Mouse (Mus musculus): ENCODE data around the gene Polrmt. TPM values are rescaled to one million over a fixed set of nuclear protein-coding genes. Genes with fewer than 3 reads are reported as not detected.

The Polrmt gene
- polyA plus RNA-seq, 1 experiment from 2014 or later = 40.1 TPM

GRCm38 (mm10) chr10:79779193-79779592 lies 32.8 kb upstream of the Polrmt start:
- Histone ChIP-seq H3K4me1 (replicated peaks; ENCODE audit: control insufficient read depth, insufficient read depth, low read length) (peaks cover 18% of the 10 kb centered on the region), H3K36me3 (ENCODE audit: control insufficient read depth, insufficient read depth, low read length) (no peaks in the 10 kb centered on the region), H3K9me3 (ENCODE audit: control insufficient read depth, low read length) (peaks cover 4% of the 10 kb centered on the region; the same call in 1 of the 2 replicates), H3K27ac (ENCODE audit: low read depth) (no peak overlapping the region), H3K27me3 (replicated peaks; ENCODE audit: control insufficient read depth, insufficient read depth, low read length) (no peaks in the 10 kb centered on the region), H3K4me2 (ENCODE audit: low read length) (no peak overlapping the region), H3K4me3 (ENCODE audit: low read depth, low read length) (no peak overlapping the region), H3K9ac (ENCODE audit: low read length) (no peak overlapping the region)
- DNase-seq (ENCODE audit: low spot score) (no peak), ATAC-seq (replicated peaks; ENCODE audit: low FRiP score, low TSS enrichment, low read depth) (no peak)
- 36% methylated on average over 2 of the region's 2 CpGs for WGBS

- DNase-seq (ENCODE audit: low spot score) (peak; percentile 72), ATAC-seq (replicated peaks; ENCODE audit: low FRiP score, low TSS enrichment, low read depth) (no peak)
- Histone ChIP-seq H3K9me3 (ENCODE audit: control insufficient read depth, low read length) (peaks cover 4% of the 10 kb centered on the region; the same call in 1 of the 2 replicates), H3K27me3 (replicated peaks; ENCODE audit: control insufficient read depth, insufficient read depth, low read length) (no peaks in the 10 kb centered on the region), H3K4me3 (ENCODE audit: low read depth, low read length) (peak overlapping the region; percentile 50; the same call in 1 of the 2 replicates), H3K36me3 (ENCODE audit: control insufficient read depth, insufficient read depth, low read length) (no peaks in the 10 kb centered on the region), H3K4me2 (ENCODE audit: low read length) (peak overlapping the region; percentile 84), H3K9ac (ENCODE audit: low read length) (peak overlapping the region; percentile 6; the same call in 1 of the 2 replicates), H3K27ac (ENCODE audit: low read depth) (peak overlapping the region; percentile 33; the same call in 1 of the 2 replicates), H3K4me1 (replicated peaks; ENCODE audit: control insufficient read depth, insufficient read depth, low read length) (peaks cover 18% of the 10 kb centered on the region)
- WGBS = 13% methylated on average over 15 of the region's 15 CpGs
Measured at GRCm38 (mm10) chr10:79778006-79778405, 31.6 kb upstream of the Polrmt start.

GRCm38 (mm10) chr10:79777103-79777531 lies 30.7 kb upstream of the Polrmt start, which contains the start of gene Fstl3:
Gene Fstl3, plus strand, starts transcription at chr10:79777272.
- peak within 1 kb of the TSS; percentile 52 for H3K9ac ChIP-seq (ENCODE audit: low read length)

GRCm38 (mm10) chr10:79774486-79775279 lies 28.3 kb upstream of the Polrmt start:
- Histone ChIP-seq H3K9me3 (ENCODE audit: control insufficient read depth, low read length) (peaks cover 4% of the 10 kb centered on the region; the same call in 1 of the 2 replicates), H3K9ac (ENCODE audit: low read length) (no peak overlapping the region), H3K4me2 (ENCODE audit: low read length) (no peak overlapping the region), H3K4me1 (replicated peaks; ENCODE audit: control insufficient read depth, insufficient read depth, low read length) (peaks cover 12% of the 10 kb centered on the region), H3K4me3 (ENCODE audit: low read depth, low read length) (no peak overlapping the region), H3K27me3 (replicated peaks; ENCODE audit: control insufficient read depth, insufficient read depth, low read length) (no peaks in the 10 kb centered on the region), H3K36me3 (ENCODE audit: control insufficient read depth, insufficient read depth, low read length) (no peaks in the 10 kb centered on the region), H3K27ac (ENCODE audit: low read depth) (no peak overlapping the region)
- no peak for DNase-seq (ENCODE audit: low spot score)
- 66% methylated on average over 5 of the region's 5 CpGs for WGBS
- no peak for ATAC-seq (replicated peaks; ENCODE audit: low FRiP score, low TSS enrichment, low read depth)

More at GRCm38 (mm10) chr10:79777103-79777531, 30.7 kb upstream of the Polrmt start, which contains the start of gene Fstl3:
- Histone ChIP-seq H3K9me3 (ENCODE audit: control insufficient read depth, low read length) (peaks cover 4% of the 10 kb centered on the region; the same call in 1 of the 2 replicates), H3K4me2 (ENCODE audit: low read length) (peak within 1 kb of the TSS; percentile 84), H3K4me3 (ENCODE audit: low read depth, low read length) (peak within 1 kb of the TSS; percentile 50), H3K27ac (ENCODE audit: low read depth) (peak within 1 kb of the TSS; percentile 33; the same call in 1 of the 2 replicates), H3K4me1 (replicated peaks; ENCODE audit: control insufficient read depth, insufficient read depth, low read length) (peaks cover 18% of the 10 kb centered on the region), H3K36me3 (ENCODE audit: control insufficient read depth, insufficient read depth, low read length) (no peaks in the 10 kb centered on the region), H3K27me3 (replicated peaks; ENCODE audit: control insufficient read depth, insufficient read depth, low read length) (no peaks in the 10 kb centered on the region)
- WGBS = under 1% methylated on average over 39 of the region's 39 CpGs
- ATAC-seq (replicated peaks; ENCODE audit: low FRiP score, low TSS enrichment, low read depth) = no peak
- peak; percentile 66 for DNase-seq (ENCODE audit: low spot score)

- WGBS = 97% methylated on average over 2 of the region's 2 CpGs
- no peak overlapping the region for H3K27ac ChIP-seq (ENCODE audit: low read depth)
- no peak overlapping the region for H3K9ac ChIP-seq (ENCODE audit: low read length)
- H3K4me3 ChIP-seq (ENCODE audit: low read depth, low read length) = no peak overlapping the region
- DNase-seq (ENCODE audit: low spot score) (no peak), ATAC-seq (replicated peaks; ENCODE audit: low FRiP score, low TSS enrichment, low read depth) (no peak)
- no peaks in the 10 kb centered on the region for H3K36me3 ChIP-seq (ENCODE audit: control insufficient read depth, insufficient read depth, low read length)
- H3K27me3 ChIP-seq (replicated peaks; ENCODE audit: control insufficient read depth, insufficient read depth, low read length) = no peaks in the 10 kb centered on the region
- H3K4me2 ChIP-seq (ENCODE audit: low read length) = no peak overlapping the region
- peaks cover 12% of the 10 kb centered on the region for H3K4me1 ChIP-seq (replicated peaks; ENCODE audit: control insufficient read depth, insufficient read depth, low read length)
- H3K9me3 ChIP-seq (ENCODE audit: control insufficient read depth, low read length) = peaks cover 4% of the 10 kb centered on the region; the same call in 1 of the 2 replicates
Measured at GRCm38 (mm10) chr10:79773208-79773607, 26.8 kb upstream of the Polrmt start.

- Histone ChIP-seq H3K36me3 (ENCODE audit: control insufficient read depth, insufficient read depth, low read length) (no peaks in the 10 kb centered on the region), H3K4me1 (replicated peaks; ENCODE audit: control insufficient read depth, insufficient read depth, low read length) (peaks cover 9% of the 10 kb centered on the region; the same call in 1 of the 2 replicates), H3K27me3 (replicated peaks; ENCODE audit: control insufficient read depth, insufficient read depth, low read length) (no peaks in the 10 kb centered on the region), H3K9me3 (ENCODE audit: control insufficient read depth, low read length) (peaks cover 4% of the 10 kb centered on the region; the same call in 1 of the 2 replicates), H3K4me2 (ENCODE audit: low read length) (no peak overlapping the region), H3K9ac (ENCODE audit: low read length) (no peak overlapping the region), H3K27ac (ENCODE audit: low read depth) (no peak overlapping the region), H3K4me3 (ENCODE audit: low read depth, low read length) (no peak overlapping the region)
- ATAC-seq (replicated peaks; ENCODE audit: low FRiP score, low TSS enrichment, low read depth) (no peak), DNase-seq (ENCODE audit: low spot score) (no peak)
- 90% methylated on average over 3 of the region's 3 CpGs for WGBS
Measured at GRCm38 (mm10) chr10:79772320-79772719, 25.9 kb upstream of the Polrmt start.

- Histone ChIP-seq H3K36me3 (ENCODE audit: control insufficient read depth, insufficient read depth, low read length) (no peaks in the 10 kb centered on the region), H3K4me3 (ENCODE audit: low read depth, low read length) (no peak overlapping the region), H3K9ac (ENCODE audit: low read length) (no peak overlapping the region), H3K27ac (ENCODE audit: low read depth) (no peak overlapping the region), H3K4me2 (ENCODE audit: low read length) (no peak overlapping the region), H3K4me1 (replicated peaks; ENCODE audit: control insufficient read depth, insufficient read depth, low read length) (peaks cover 23% of the 10 kb centered on the region), H3K27me3 (replicated peaks; ENCODE audit: control insufficient read depth, insufficient read depth, low read length) (no peaks in the 10 kb centered on the region), H3K9me3 (ENCODE audit: control insufficient read depth, low read length) (no peaks in the 10 kb centered on the region)
- no peak for DNase-seq (ENCODE audit: low spot score)
- ATAC-seq (replicated peaks; ENCODE audit: low FRiP score, low TSS enrichment, low read depth) = no peak
- WGBS = 35% methylated on average over 4 of the region's 4 CpGs
Measured at GRCm38 (mm10) chr10:79769329-79769728, 22.9 kb upstream of the Polrmt start.

- Histone ChIP-seq H3K9me3 (ENCODE audit: control insufficient read depth, low read length) (no peaks in the 10 kb centered on the region), H3K36me3 (ENCODE audit: control insufficient read depth, insufficient read depth, low read length) (no peaks in the 10 kb centered on the region), H3K9ac (ENCODE audit: low read length) (no peak overlapping the region), H3K27ac (ENCODE audit: low read depth) (0 out of 2 replicates have a peak overlapping the region, but pooled peaks have one; percentile 6), H3K4me3 (ENCODE audit: low read depth, low read length) (no peak overlapping the region), H3K4me1 (replicated peaks; ENCODE audit: control insufficient read depth, insufficient read depth, low read length) (peaks cover 23% of the 10 kb centered on the region), H3K4me2 (ENCODE audit: low read length) (peak overlapping the region; percentile 93; the same call in 1 of the 2 replicates), H3K27me3 (replicated peaks; ENCODE audit: control insufficient read depth, insufficient read depth, low read length) (no peaks in the 10 kb centered on the region)
- WGBS = 1% methylated on average over 5 of the region's 5 CpGs
- ATAC-seq (replicated peaks; ENCODE audit: low FRiP score, low TSS enrichment, low read depth) (no peak), DNase-seq (ENCODE audit: low spot score) (peak; percentile 96)
Measured at GRCm38 (mm10) chr10:79768400-79768799, 22.0 kb upstream of the Polrmt start.

Data from intestine, embryonic 14.5 days (tissue).